Mouse (Mus musculus) testis, postnatal 14 days (tissue): ENCODE data around the gene Wdr95.
"Not testable (repeated sequence)": the region's sequence is repeated elsewhere in the genome, so short reads cannot be mapped to it uniquely, and the experiment has no call there.

Source experiments
- DNase-seq: peaks from one replicate; pipeline ENCODE4 v3.0.0; 2021; ENCODE audit warnings: low spot score

Gene Wdr95

GRCm38 (mm10) chr5:149517116-149517515, 11.4 kb upstream of the Wdr95 start:
- no peak for DNase-seq

- DNase-seq = no peak
These were observed 7.7 kb upstream of the Wdr95 start for GRCm38 (mm10) chr5:149520806-149521205.

GRCm38 (mm10) chr5:149523856-149524241, 4.6 kb upstream of the Wdr95 start:
- no peak for DNase-seq

- DNase-seq = peak; percentile 54
These were observed 4.1 kb upstream of the Wdr95 start for GRCm38 (mm10) chr5:149524242-149524858.

- peak; percentile 22 for DNase-seq
These were observed 3.3 kb upstream of the Wdr95 start for GRCm38 (mm10) chr5:149525055-149525785.

GRCm38 (mm10) chr5:149526467-149526951, 2.0 kb upstream of the Wdr95 start:
- no peak for DNase-seq

GRCm38 (mm10) chr5:149527292-149527691, 1.2 kb upstream of the Wdr95 start:
- DNase-seq = not testable (repeated sequence)

GRCm38 (mm10) chr5:149533847-149534246, 5.4 kb downstream of the Wdr95 start:
- DNase-seq = no peak

- no peak for DNase-seq
These were observed 7.5 kb downstream of the Wdr95 start for GRCm38 (mm10) chr5:149536005-149536404.

GRCm38 (mm10) chr5:149537796-149538511, 9.5 kb downstream of the Wdr95 start:
- no peak for DNase-seq

GRCm38 (mm10) chr5:149538531-149538930, 10.1 kb downstream of the Wdr95 start:
- DNase-seq = no peak

- no peak for DNase-seq
These were observed 10.6 kb downstream of the Wdr95 start for GRCm38 (mm10) chr5:149539051-149539450.

GRCm38 (mm10) chr5:149551179-149551578, 22.7 kb downstream of the Wdr95 start:
- DNase-seq = no peak

- peak; percentile 61 for DNase-seq
These were observed 24.3 kb downstream of the Wdr95 start for GRCm38 (mm10) chr5:149552742-149553141.

GRCm38 (mm10) chr5:149553373-149553772, 24.9 kb downstream of the Wdr95 start:
- no peak for DNase-seq

GRCm38 (mm10) chr5:149554397-149554796, 25.9 kb downstream of the Wdr95 start:
- DNase-seq = no peak

- DNase-seq = no peak
These were observed 32.6 kb downstream of the Wdr95 start for GRCm38 (mm10) chr5:149560903-149561588.

GRCm38 (mm10) chr5:149566026-149566425, 37.5 kb downstream of the Wdr95 start:
- no peak for DNase-seq

- peak; percentile 38 for DNase-seq
These were observed 38.5 kb downstream of the Wdr95 start for GRCm38 (mm10) chr5:149566957-149567356.

GRCm38 (mm10) chr5:149568993-149569392, 40.5 kb downstream of the Wdr95 start:
- no peak for DNase-seq

GRCm38 (mm10) chr5:149576977-149577376, 48.5 kb downstream of the Wdr95 start:
- no peak for DNase-seq

GRCm38 (mm10) chr5:149577449-149577848, 49.0 kb downstream of the Wdr95 start:
- no peak for DNase-seq
